13 mouse cellular contexts compared by ENCODE assay signal in the genomic region with DNA sequence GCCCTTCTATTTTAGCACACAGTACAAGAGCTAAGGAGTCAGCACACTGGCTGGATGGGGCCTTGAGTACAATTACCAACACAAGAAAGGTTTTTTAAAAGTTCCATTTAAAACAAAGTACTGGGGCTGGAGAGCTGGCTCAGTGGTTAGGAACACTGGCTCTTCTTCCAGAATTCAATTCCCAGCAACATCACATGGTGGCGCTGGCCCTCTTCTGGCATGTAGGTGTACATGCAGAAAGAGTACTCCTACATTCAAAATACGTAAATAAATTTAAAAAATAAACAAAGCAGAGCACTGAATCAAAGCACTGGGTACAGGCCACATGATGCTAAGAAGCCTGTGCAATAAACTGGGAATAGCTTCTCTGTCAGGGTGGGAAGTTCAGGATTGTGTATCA. TPM values are rescaled to one million over a fixed set of nuclear protein-coding genes. Genes with fewer than 3 reads are reported as not detected.
DNase-seq lines count a peak whose midpoint lies in the region; ATAC-seq and TF ChIP-seq lines count a peak whose summit lies in the region.
"Had no signal": no experiment of that assay in that cellular context is flagged by ENCODE, and none has a peak within 500 bp of the region (broad histone marks: within the 10 kb centered on the region; RNA-seq: fewer than 3 reads in every experiment).

No protein-coding gene starts in this region.

- no peak overlapping the region for H3K27ac ChIP-seq in intestine, postnatal 0 days (ENCODE audit: low read depth, low read length)
- no peak overlapping the region for H3K27ac ChIP-seq in intestine, embryonic 16.5 days (ENCODE audit: low read length)
- no peak overlapping the region for H3K27ac ChIP-seq in midbrain, embryonic 11.5 days (ENCODE audit: low read depth, low read length)
- H3K27ac ChIP-seq: intestine, embryonic 15.5 days; limb, embryonic 15.5 days had no signal

- no peak overlapping the region for H3K4me2 ChIP-seq in intestine, postnatal 0 days (replicated peaks; ENCODE audit: low read depth)
- no peak overlapping the region for H3K4me2 ChIP-seq in intestine, embryonic 16.5 days (ENCODE audit: low read depth, low read length)
- H3K4me2 ChIP-seq in midbrain, embryonic 11.5 days, result no peak overlapping the region
- H3K4me2 ChIP-seq: intestine, embryonic 15.5 days; limb, embryonic 15.5 days had no signal

- ATAC-seq in intestine, postnatal 0 days, result no peak
- ATAC-seq in intestine, embryonic 16.5 days, result no peak
- no peak for ATAC-seq in midbrain, embryonic 11.5 days (ENCODE audit: low FRiP score)
- ATAC-seq: intestine, embryonic 15.5 days had no signal

- peak; percentile 20 for DNase-seq in thymus, postnatal 4 days
- DNase-seq in thymus, postnatal 10 days (ENCODE audit: low spot score in 2 of 2), result no peak
- peak; percentile 44 for DNase-seq in adipocyte (ENCODE audit: low spot score)
- DNase-seq in frontal cortex, adult 2 months (ENCODE audit: extremely low spot score in 1 of 2, low spot score in 1 of 2), result no peak
- DNase-seq in midbrain, embryonic 11.5 days (ENCODE audit: low spot score, missing footprints), result no peak
- DNase-seq in cerebellum, adult 9-10 months, result no peak
- DNase-seq: embryo, embryonic 11 days; gastrocnemius, postnatal 10 days; heart, postnatal 10 days had no signal

- H3K4me3 ChIP-seq in intestine, postnatal 0 days (ENCODE audit: low read depth, low read length), result no peak overlapping the region
- no peak overlapping the region for H3K4me3 ChIP-seq in intestine, embryonic 16.5 days (ENCODE audit: low read length)
- no peak overlapping the region for H3K4me3 ChIP-seq in midbrain, embryonic 11.5 days (ENCODE audit: low read depth, low read length)
- H3K4me3 ChIP-seq: intestine, embryonic 15.5 days; limb, embryonic 15.5 days had no signal

- H3K9ac ChIP-seq in intestine, postnatal 0 days (ENCODE audit: low read depth, low read length), result no peak overlapping the region
- no peak overlapping the region for H3K9ac ChIP-seq in intestine, embryonic 16.5 days (ENCODE audit: low read depth, low read length)
- no peak overlapping the region for H3K9ac ChIP-seq in midbrain, embryonic 11.5 days (ENCODE audit: low read length)
- H3K9ac ChIP-seq: intestine, embryonic 15.5 days; limb, embryonic 15.5 days had no signal

- peaks cover 60% of the 10 kb centered on the region for H3K36me3 ChIP-seq in intestine, postnatal 0 days (ENCODE audit: control insufficient read depth, insufficient read depth)
- H3K36me3 ChIP-seq in intestine, embryonic 16.5 days (ENCODE audit: control insufficient read depth, insufficient read depth, low read length), result peaks cover 9% of the 10 kb centered on the region; the same call in 1 of the 2 replicates
- no peaks in the 10 kb centered on the region for H3K36me3 ChIP-seq in midbrain, embryonic 11.5 days (ENCODE audit: control insufficient read depth, insufficient read depth, low read length)

- 78% methylated on average over 2 of the region's 2 CpGs for WGBS in intestine, postnatal 0 days
- WGBS in intestine, embryonic 16.5 days, result 69% methylated on average over 2 of the region's 2 CpGs
- WGBS in midbrain, embryonic 11.5 days, result 79% methylated on average over 2 of the region's 2 CpGs

- H3K9me3 ChIP-seq in intestine, postnatal 0 days (ENCODE audit: control insufficient read depth), result no peaks in the 10 kb centered on the region
- no peaks in the 10 kb centered on the region for H3K9me3 ChIP-seq in intestine, embryonic 16.5 days (ENCODE audit: control insufficient read depth, low read length)
- no peaks in the 10 kb centered on the region for H3K9me3 ChIP-seq in midbrain, embryonic 11.5 days (ENCODE audit: control insufficient read depth, low read length)
- H3K9me3 ChIP-seq: intestine, embryonic 15.5 days; limb, embryonic 15.5 days had no signal

- TF ChIP-seq CTCF in intestine, postnatal 0 days (IDR thresholded peaks at IDR 0.05; ENCODE audit: low read depth), result peak; percentile 46

- no peaks in the 10 kb centered on the region for H3K4me1 ChIP-seq in intestine, postnatal 0 days (replicated peaks; ENCODE audit: control insufficient read depth, insufficient read depth, low read length)
- no peaks in the 10 kb centered on the region for H3K4me1 ChIP-seq in intestine, embryonic 16.5 days (ENCODE audit: control insufficient read depth, insufficient read depth, low read length)
- H3K4me1 ChIP-seq in midbrain, embryonic 11.5 days (ENCODE audit: control insufficient read depth, insufficient read depth, low read length), result no peaks in the 10 kb centered on the region
- H3K4me1 ChIP-seq: intestine, embryonic 15.5 days; limb, embryonic 15.5 days had no signal

- no peaks in the 10 kb centered on the region for H3K27me3 ChIP-seq in intestine, postnatal 0 days (replicated peaks; ENCODE audit: control insufficient read depth, insufficient read depth, low read length)
- H3K27me3 ChIP-seq in intestine, embryonic 16.5 days (replicated peaks; ENCODE audit: control insufficient read depth, insufficient read depth, low read length), result no peaks in the 10 kb centered on the region
- no peaks in the 10 kb centered on the region for H3K27me3 ChIP-seq in midbrain, embryonic 11.5 days (ENCODE audit: control insufficient read depth, insufficient read depth, low read length)
- H3K27me3 ChIP-seq: intestine, embryonic 15.5 days; limb, embryonic 15.5 days had no signal

RNA-seq across cellular contexts. Expression of gene Sec23a, which starts 34.9 kb away (rescaled TPM):
- polyA plus RNA-seq in intestine, postnatal 0 days (2015; fragmentation: Nextera tagmentation; extraction: Ambion mirVana), result 120 and 124 TPM in 2 replicates
- 90.5 and 110 TPM in 2 replicates for polyA plus RNA-seq in intestine, embryonic 16.5 days (2015; fragmentation: Nextera tagmentation; extraction: Ambion mirVana)
- 46.1 and 53.5 TPM in 2 replicates for polyA plus RNA-seq in frontal cortex, adult 2 months (2012; rRNA removed)
- polyA plus RNA-seq in midbrain, embryonic 11.5 days (2014; fragmentation: Nextera tagmentation; extraction: Ambion mirVana), result 90.3 and 97.4 TPM in 2 replicates

RNA-seq across cellular contexts. Expression of gene Gemin2, which starts 36.2 kb away (rescaled TPM):
- polyA plus RNA-seq in intestine, postnatal 0 days (2015; fragmentation: Nextera tagmentation; extraction: Ambion mirVana), result 7.7 and 8.8 TPM in 2 replicates
- 17.6 and 20.3 TPM in 2 replicates for polyA plus RNA-seq in intestine, embryonic 16.5 days (2015; fragmentation: Nextera tagmentation; extraction: Ambion mirVana)
- 8.1 and 8.3 TPM in 2 replicates for polyA plus RNA-seq in frontal cortex, adult 2 months (2012; rRNA removed)
- polyA plus RNA-seq in midbrain, embryonic 11.5 days (2014; fragmentation: Nextera tagmentation; extraction: Ambion mirVana), result 25.4 and 25.8 TPM in 2 replicates

Comparison
In these comparisons a context has a peak if more than half of its experiments do, and no peak if none do; other contexts are left out.
1. DNase-seq: peak in thymus, postnatal 4 days (single experiment) and adipocyte (single experiment); none in thymus, postnatal 10 days (0 of 2), frontal cortex, adult 2 months (0 of 2), midbrain, embryonic 11.5 days (single experiment) and cerebellum, adult 9-10 months (single experiment).